Mouse (Mus musculus): Measurements from ENCODE around the gene Tyw5.

DNA sequence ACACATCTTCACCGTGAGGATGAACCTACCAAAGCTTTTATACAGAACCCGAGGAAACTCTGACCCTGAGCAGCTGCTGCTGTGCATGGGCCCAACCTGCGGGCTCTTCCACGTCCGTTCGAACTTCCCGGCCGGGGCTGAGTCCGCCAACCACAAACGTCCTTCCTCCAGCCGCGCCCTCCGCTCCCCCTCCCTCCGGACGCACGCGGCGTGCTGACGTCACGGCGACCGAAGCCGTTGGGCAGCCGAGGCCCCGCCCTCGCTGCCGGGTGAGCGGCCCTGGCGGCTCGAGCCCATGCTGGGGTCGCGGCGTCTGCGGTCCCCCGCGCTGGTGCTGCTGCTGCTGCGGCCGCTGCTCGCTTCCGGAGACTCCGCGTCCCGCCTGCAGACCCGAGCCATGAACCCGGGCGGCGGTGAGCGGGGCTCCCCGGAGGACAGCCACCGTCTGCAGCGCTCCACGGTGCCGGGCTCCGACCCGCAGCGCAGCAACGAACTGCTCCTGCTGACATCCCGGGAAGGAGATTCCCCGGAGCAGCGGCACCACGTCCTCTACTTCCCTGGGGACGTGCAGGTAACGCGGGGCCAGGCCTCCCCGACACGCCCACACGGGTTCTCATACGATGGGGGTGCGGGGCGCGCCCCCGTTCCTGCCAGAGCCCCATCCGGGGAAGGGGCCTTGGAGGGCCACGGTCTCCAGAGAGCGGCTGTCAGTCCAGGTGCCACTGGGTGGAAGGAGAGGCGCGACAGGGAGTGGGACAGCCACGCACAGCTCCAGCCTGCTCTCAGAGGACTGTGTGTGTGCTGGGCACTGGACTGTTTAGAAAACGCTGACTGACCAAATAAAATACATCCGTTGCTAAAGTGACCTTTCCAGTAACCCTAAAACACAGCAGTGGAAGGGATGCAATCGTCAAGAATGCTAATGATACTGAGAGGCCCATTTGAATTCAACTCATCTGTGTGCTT, 29.2 kb downstream of the Tyw5 start, which contains the start of gene 1700066M21Rik:
- no peak for TF ChIP-seq GATA1 (IDR thresholded peaks at IDR 0.05; ENCODE audit: low read length)
- no peak for TF ChIP-seq TAL1 (IDR thresholded peaks at IDR 0.05; ENCODE audit: low read length)
